Mouse (Mus musculus) kidney, postnatal 14 days (tissue): ENCODE measurements around the gene Grin2c.

Experiments
- DNase-seq: peaks from one replicate; pipeline ENCODE4 v3.0.0; 2022; ENCODE audit warnings: mixed read lengths

Gene Grin2c

DNA sequence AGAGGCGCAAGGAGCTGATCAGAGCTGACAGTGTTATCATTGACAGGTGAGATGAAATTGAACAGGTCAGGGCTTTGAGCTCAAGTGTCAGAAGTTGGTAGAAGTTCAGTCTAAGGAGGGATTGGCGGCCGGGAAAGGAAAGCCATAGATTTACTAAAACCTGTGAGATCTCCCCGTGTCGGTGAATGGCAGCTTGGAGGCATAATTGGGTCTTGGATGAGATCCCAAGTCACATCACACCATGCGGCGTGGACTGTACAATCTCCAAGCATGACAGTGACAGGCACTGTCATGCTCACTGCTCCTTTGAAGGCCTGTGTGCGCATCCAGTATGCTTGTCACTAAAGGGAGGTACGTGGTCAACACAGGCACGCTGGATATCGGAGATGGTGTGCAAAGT, 4.1 kb downstream of the Grin2c start:
- no peak for DNase-seq

DNA sequence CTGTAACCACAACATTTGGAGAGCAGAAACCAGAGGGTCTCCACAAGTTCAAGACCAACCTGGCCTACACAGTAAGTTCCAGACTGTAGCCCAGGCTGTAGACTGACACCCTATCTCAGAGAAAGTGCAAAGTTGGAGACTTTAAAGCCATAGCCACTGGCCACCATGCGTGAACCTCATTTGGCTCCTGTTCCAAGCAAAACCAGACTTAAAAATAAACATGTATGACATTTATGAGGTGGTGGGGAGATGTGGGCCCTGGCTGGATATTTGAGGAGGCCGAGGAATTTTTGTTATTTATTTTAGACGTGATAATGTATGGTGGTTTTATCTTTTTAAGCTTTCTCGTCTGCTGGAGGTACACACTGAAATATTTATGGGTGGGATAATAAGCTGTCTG, 7.9 kb downstream of the Grin2c start:
- no peak for DNase-seq

DNA sequence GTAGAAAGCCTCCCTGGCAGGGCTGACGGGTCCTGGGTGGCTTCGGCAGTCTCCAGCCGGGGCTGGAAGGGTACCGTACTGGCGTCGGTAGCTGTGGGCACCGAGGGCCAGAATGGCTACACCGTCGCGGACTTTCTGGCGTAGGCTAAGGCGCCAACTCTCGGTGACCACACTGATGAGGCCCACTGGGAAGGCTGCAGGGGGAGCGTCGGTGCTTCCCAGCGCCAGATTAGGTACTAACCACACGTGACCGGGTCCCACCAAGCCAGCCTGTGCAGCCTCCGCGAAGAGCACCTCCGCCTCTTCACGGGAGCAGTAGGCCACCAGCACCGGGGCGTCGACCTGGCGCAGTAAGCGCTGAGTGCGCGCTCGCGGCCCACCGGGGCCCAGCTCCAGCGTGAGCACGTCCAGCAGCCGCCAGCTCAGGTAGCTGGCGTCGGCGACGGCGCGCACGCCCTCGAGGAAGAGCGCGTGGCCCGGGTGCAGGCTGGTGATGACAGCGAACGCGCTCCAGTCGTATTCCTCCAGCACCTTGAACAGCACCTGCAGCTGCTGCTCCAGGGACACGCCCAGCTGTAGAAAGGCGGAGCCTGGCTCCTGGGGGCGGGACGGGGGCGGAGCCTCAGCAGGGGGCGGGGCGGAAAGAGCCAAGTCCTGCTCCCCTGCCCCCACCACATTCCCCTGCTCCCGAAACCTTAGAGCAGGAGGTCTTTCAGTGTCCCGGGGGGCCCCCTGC, 9.1 kb downstream of the Grin2c start:
- DNase-seq: peak; percentile 32

DNA sequence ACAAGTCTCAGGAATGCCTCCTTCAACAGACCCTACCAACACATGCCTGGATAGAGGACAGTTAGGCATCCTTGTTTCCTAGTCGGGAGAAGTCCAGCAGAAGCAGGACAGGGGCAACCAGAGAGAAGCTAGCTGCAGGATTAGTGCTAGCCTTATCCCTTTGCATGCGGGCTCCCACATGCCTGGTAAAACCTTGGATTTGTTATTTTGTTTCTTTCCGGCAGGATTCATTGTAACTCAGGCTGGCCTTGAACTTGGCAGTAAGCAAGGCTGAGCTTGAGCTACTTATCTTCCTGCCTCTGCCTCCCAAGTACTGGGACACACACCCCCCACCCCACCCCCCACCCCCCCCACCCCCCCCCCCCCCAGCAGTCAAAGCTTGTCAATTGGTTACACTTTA, 15.8 kb downstream of the Grin2c start:
- DNase-seq: no peak

DNA sequence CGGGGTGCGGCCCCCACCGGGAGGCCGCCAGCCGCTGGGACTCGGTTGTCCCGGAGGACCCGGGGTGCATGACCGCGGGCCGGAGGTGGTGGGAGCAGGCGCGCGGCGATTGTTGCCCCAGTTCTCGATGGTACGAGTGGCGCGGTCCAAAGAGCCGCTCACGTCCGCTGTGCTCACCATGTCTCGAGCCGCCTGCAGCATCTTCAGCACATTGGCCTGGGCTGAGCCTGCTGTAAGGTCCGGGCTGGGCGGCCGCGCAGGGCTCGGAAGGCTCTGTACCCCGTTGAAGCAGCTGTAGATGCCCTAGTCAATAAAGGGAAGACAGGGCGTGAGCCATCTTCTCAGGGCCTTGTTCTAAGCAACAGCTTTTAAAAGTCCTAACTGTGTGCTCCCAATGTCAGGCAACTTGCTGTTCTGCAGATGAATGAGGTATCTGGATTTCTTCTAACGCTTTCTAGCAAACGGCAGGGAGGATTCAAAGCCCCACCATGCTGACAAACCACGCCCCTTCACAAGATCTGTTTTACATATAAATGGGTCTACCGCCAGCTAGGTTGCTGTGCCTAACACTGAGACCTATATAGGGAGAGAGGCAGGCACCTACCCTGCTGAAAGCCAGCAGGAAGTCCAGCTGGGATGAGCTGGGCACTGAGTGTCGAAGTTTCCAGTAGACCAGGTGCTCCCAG, 16.5 kb downstream of the Grin2c start:
- no peak for DNase-seq

DNA sequence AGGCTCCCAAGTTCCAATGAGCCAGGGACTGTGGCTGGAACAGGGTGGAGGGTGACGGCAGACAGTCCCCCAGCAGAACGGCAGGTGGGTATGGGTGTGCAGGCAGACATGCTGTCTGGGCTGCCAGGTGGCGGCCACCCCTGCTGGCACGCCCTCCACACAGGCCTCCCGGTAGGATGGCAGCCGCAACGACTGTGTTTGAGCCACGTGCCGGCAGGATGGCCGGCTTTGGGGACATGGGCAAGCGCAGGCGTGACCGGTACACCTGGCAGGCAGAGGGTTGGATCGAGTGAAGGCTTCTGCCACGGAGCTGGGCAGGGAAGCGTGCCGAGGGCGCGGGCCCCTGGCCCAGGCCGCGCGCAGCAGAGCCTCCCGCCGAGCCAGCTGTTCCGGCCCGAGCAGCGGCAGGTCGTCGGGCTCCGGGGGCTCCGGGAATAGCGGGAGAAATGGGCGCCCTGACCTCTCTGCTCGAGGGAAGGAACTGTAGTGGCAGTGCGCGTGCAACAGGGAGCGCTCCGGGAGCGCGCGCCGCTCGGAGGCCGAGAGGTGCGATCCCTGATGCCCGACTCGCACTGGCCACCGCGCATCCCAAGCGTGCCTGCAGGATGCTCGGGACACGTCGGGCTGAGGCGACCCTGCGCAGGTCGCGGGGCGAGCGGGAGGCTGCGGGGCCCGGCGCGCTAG, 17.2 kb downstream of the Grin2c start:
- DNase-seq: no peak

DNA sequence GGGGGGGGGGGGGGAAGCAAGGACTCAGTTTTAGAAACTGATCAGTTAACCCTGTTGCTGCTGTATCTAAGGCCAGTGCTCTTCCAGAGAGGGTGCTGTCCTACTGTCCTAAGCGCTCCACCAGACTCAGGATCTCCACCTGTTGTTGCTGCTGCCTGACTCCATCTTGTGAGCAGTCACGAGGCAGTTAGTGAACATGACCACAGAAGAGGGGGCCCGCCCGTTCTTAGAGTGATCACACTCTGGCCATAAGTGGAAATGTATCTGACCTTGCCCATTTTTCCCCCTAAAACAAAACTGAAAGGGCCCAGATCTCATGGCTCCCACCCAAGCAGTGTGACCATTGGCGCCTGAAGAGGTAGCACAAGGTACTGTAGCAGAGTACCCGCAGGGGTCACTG, 19.1 kb downstream of the Grin2c start:
- DNase-seq: no peak

DNA sequence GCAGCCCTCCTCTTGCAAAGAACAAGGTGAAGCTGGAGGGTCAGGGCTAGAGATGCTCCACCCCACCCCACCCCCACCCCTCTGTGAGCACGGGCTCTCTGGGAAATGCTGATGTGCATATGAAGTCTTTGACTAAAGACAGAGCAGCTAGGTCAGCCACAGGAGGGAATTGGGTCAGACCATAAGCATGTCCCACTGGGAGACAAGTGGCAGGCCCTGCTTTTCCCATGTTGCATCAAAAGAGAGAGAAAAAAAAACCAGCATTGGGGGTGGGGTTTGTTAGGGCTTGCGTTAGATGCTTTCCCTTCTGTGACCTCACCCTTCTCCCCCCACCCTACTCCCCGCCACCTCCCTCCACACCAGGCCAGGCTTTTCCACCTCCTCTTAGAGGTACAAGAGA, 19.8 kb downstream of the Grin2c start:
- DNase-seq: no peak

DNA sequence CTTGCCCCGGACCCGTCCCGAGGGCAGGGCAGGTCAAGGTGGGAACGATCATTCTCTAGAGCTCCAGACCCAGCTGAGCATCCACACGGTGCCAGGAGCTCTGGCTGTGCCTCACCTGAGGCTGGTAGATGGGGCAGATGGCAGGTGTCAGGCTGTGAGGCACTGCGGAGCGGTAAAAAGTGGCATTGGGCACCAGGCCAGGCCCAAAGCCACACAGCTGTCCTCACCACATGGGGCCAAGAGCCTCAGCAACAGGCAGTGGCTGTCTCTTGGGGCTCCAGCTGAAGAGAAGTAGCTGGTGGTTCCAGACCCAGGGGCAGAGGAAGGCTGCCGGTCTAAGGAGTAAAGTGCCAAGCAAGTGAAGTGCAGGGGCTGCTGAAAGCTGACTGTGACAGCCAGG, 20.7 kb downstream of the Grin2c start:
- no peak for DNase-seq

DNA sequence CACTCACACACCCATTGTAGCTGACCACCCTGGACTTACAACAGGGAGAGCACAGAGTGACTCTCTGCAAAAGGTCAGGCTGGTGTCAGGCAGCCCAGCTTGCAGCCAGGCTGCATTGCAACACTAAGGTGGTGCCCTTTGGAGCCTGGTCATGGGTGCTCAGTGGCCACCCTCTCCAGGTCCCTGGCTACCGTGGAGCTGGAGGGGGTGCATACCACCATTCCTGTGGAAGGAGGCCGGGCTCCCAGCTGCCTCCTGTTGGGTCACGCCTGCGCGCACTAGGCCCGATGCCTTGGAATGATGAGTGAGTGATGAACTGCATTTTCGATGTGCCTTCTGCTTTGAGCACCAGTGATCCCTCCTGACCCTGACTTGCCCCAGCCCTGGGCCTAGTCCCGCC, 22.2 kb downstream of the Grin2c start:
- DNase-seq: no peak

DNA sequence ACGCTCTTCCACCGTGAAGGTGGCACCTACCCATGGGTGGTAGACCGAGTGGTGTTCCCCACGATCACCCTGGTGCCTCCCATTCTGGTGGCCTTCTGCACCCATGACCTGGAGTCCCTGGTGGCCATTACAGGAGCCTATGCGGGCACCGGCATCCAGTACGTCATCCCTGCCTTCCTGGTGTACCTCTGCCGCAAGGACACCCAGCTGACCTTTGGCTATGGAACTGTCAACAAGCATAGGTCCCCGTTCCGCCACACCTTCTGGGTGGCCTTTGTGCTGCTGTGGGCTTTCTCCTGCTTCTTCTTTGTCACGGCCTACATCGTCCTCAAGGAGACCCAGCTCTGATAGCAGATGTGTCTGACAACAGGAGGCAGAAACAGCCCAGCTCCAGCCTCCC, 23.3 kb downstream of the Grin2c start:
- no peak for DNase-seq

DNA sequence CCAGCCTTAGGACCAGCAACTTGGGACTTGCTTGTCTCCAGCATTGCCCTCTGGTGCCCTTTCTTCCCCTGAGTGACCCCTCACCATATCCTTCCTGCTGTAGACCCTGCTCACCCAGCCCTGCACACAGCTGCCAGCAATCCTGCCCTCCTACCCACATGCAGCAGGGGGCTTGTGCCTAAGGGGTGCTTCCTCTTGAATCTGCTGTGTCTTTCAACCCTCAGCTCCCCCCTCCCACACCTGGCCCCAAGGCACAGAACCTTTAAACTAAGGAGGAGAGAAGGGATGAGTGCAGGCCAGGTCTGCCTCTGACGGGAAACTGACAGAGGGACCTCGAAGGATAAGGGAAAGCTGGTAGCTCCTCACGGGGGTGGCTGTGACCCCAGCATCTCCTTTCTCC, 24.3 kb downstream of the Grin2c start:
- no peak for DNase-seq

DNA sequence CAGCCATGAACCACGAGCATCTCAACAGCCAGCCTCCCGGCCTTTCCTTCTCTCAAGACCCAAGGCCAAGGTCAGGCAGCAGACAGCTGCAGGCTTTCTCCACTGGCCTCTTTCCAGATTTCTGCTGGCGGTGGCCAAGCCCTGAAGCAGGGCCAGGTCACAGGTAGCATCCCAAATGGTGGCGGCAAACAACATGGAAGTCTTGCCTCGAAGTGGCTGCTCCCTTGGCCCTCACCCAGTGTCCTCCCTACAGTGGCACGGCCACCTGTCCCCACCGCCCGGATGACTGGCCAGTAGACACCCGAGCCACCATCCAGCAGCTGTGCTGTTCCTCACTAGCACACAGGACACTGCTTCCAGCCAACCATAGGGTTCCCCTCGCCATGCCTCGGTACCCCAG, 25.6 kb downstream of the Grin2c start:
- DNase-seq: no peak

DNA sequence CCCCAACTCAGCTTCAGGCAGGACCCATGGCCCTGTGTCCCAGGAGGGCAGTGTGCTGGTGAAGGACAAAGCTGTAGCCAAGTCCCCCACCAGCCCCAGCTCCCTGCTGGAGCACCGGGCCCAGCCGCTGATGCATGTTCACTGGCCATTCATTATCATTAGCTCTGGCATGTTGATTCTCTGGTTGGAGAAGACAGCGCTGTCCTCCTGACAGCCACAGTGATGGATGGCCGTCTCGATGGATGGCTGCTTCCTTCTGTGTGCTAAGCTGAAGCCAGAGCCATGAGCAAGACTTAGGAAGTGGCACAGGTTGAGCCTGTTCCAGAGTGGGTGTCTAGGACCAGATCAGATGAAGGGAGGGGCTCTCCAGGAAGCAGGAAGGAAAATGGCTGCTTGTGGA, 30.5 kb downstream of the Grin2c start:
- DNase-seq: no peak

DNA sequence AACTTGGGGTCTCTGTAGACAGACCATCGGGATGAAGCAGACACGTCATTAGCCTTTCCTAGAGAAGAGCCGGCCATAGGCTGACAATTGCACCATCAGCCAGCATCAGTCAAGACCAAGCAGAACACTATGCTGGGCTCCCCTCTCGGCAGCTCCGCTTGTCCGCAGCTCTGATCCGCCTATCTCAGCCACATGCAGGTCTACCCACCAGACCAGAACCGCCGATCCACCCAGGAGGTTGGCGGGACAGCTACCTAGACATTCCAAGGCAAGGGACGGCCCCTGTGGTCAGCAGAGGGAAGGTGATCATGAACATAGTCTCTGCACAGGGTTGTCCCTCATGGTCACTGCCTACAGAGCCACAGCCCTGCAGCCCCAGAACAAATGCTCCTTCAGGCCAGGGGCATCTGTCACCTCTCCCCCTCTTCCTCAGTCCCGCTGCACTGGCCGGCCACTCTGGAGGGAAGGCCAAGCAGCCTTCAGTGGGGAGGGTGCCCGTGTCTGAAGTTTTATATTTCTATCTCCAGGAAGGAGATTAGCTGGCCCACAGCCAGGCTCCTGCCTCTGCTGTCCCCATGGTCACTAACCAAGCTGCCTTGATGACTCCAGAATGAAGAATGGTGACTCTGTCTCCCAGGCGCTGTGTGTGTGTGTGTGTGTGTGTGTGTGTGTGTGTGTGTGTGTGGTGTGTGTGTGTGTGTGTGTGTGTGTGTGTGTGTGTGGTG, 32.6 kb downstream of the Grin2c start:
- peak; percentile 55 for DNase-seq

DNA sequence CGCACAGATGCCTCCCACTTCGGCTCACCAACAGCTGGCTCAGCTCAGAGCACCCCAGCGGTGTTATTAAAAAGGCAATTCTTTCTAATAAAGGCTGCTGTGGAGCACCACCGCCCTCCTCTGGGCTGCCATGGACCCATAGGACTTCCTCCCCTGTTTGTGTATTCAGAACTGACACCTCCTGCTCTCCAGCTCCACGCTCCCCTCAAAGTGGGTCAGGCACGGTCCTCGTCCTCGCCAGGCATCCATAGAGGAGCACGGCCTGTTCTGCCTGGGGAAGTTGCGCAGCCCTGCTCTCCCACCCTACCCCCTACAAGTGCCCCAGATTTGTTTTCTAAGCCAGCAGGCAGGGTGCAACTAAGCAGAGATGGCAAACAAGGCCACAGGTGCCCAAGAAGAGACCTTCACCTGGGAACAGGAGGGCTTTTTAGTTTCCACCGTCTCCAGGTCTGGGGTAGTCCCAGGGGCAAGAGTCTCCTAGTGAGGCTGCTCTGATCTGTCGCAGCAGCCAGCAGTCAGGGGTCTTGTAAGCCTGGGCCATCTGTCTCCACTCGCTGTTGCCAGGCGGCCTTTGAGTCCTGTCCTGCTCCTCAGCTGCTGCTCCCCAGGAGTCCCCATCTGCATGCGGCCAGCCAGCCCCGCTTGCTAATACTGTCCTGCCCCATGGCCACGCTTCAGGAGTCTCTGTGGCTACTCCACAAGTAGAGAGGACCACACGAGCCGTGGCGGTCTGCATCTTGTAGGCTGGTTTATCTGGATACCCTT, 33.3 kb downstream of the Grin2c start:
- no peak for DNase-seq

DNA sequence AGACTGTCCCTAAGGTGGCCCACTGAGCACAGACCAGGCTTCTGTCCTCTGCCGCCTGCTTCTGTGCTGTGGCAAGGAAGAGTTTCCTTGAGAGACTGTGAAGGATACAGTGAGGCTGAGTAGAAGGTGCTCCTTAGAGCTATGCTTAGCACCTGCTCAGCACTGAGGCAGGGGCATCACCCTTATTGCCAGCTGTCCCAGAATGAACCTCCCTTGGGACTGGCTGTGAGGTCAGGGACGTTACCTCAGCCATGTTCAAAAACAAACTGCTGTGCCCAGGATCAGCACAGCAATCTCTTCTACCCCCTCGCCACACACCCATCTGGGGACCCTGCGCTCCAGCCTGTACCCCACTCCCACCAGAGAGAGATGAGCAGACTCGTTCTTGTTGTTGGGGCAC, 34.2 kb downstream of the Grin2c start:
- DNase-seq: no peak

DNA sequence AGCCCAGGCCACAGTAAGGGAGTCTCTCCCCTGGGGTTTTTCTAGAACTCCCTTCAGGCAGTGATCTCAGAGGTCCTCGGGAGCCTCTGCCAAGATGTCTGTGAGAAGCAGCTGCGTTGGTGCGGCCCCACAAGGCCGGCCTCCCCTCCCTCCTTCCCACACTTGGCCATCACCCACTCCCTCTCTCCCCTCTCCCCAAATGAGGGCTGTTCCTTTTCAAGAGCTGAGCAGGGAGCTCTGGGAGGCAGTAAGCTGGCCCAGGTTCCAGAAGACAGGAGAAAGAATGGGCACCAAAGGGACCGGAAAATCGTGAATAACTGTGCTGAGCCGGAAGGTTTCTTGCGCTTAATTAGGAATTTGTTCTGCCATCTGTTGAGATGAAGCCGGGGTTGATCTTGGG, 35.1 kb downstream of the Grin2c start:
- no peak for DNase-seq

DNA sequence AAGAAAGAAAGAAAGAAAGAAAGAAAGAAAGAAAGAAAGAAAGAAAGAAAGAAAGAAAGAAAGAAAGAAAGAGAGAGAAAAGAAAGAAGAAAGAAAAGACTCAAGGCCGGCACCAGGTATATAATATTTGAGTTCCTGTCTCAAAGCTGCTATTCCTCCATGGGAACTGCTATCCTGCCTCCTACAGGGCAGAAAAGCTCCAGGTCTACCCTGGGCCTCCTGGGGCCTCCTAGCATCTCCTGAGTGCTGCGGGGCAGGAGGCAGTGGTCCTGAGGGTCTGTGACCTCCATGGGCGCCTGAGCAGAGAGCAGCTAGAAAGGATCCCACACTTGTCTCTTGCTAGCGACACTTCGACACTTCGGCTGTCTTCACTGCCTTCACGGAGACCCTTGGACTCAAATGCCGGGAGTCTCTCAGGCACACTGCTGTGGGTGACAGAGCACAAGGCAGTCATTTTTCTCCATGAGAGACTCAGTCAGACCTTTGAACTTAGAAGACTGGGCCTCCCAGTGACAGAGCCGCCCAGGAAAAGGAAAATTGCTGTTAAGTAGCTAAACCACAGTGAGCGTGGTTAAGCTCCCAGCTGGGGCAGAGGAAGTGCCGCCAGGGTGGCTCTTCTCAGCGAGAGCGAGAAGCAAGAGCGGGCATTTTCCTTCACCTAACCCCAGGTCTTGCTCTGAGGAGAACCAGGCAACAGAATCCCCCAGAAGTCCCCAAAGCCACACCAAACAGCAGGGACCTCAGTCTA, 35.7 kb downstream of the Grin2c start:
- DNase-seq: peak; percentile 62

DNA sequence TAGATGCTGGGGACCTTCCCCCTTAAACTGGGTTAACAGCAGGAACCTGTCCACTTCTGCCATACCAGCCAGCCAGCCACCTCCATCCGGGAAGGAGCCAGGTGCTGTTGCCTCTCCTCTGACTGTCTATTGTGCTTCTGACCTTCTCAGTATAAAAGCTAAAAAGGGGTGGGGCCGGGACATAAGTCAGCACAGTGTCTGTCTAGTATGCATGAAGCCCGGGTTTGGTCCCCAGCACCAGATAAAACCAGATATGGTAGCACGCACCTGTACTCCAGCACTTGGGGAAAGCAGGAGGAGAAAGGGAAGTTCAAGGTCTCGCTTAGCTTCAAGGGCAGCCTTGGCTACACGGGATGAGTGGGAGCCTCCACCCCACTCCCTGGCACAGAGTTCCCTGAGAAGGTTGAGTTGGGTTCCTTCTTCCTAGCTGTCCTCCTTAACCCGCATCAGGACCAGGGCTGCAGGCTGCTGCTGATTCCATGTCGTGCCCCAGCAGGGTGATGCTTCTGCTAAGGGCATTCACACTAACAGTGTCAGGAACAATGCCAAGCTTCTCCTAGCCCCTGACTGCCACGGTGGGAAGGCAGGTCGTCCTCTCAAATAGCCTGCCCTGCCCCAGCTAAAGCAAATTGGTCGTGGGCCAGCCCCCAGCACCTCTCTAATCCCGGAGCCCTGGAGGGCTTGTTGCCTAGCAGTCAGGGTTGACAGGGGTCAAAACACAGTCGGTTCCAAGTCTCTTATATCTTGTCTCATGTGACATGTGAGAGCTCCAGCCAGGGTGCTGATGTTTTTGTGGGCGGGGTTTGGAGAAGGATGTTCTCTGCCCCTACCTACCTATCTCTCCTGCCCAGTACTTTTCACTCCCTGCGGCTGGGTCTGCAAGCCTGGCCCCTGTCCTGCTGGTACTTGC, 37.8 kb downstream of the Grin2c start:
- DNase-seq: no peak

DNA sequence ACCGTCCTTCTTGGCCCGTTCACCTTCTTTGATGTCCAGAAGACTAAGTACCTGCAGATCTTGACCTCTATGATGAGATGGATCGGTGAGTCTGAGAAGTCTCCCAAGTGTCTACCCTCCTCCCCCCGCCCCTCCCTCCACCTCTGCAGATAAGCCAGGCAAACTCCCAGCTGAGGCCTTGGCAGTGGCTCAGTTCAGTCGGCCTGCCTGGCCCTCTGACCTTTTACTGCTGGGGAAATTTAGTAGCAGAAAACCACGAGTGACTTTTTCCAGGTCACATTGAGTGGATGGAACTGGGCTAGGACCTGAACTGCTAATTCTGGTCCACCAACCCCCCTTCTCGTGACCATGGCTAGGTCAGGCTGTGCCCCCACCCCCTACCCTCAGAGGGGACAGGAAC, 38.6 kb downstream of the Grin2c start:
- no peak for DNase-seq
